Mouse (Mus musculus): ENCODE measurements at regions not wholly inside any gene's neighbourhood (a gene's known extent, or its start where the extent isn't known, plus 50 kb on each side); places are given as distances from the start of the nearest gene placed in this dataset.
A peak's percentile ranks its signal among the peaks of the same experiment; 100 is the strongest.

DNA sequence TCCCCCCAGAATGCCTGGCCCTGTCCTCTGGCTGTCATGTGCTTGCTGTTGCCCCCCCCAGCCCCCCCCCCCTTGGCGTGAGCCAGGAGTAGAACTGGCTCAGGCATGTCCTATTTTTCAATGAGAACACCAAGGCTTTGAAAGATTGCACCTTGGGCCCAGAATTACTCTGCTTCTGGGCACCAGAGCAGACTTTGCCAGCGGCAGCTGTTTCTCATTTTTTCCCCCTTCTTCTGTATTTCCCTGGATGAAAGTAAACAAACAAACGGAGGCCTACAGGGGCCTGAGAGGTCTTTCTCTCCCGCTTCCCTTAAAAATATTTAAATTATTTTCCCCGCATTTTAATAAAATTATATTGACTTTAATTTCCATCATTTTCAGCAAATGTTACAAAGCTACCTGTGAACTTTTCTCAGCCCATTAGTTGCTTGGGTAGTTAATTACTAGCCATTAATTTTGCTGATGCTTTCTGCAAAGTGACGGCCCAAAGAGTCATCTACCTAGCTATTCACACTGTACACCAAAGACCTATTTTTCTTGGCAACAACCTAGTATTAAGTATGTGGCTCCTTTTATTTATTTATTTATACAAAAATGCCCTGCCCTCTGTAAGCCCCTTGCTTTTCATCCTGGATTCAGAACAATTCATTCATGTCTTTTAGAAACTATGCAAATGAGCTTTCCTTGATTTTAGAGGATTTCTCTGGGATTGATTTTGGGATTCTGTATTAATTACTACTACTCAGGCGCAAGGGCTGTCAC is 496.2 kb upstream of the Fam160b2 start:
- peak; percentile 56 for DNase-seq

- peak; percentile 95 for DNase-seq
These were observed 493.1 kb upstream of the Fam160b2 start for GRCm38 (mm10) chr14:71092626-71093326.

DNA sequence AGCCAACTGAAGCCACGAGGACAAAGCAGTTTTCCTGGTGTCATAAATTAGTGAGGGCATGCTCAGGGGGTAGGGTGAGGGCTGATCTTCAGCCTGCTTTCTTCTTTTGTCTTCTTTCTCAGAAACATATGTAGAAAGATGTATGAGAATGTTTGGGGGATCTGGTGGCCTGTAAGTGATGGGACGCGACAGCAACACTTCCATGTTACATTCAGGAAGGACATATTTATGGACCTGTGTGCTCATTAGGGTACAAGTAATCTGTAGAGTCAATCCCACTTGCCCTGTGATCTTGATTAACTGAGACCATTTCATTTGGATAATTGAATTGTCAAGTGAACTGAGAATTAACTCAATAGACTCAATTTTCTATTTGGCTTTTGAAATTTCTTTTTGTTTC is 486.1 kb upstream of the Fam160b2 start:
- DNase-seq, result peak; percentile 27

DNA sequence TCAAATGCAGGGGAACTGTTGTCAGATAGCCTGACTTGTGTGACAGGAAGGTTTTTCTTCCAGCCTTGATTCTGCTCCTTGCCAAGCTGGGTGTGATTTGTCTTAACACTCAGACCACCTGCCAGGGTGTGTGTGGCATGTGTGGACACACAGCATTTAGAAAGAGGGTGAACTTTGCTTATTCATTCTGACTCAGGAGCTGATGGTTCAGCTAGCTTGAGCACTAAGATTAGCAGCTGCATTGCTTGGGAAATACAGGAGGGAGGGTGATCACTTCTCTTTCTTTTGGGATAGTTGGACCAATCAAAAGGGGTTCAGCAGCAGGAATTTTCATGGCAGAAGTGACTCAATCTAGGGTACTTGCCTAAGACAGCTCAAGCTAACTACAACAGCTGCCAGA is 482.7 kb upstream of the Fam160b2 start:
- peak; percentile 61 for DNase-seq

DNA sequence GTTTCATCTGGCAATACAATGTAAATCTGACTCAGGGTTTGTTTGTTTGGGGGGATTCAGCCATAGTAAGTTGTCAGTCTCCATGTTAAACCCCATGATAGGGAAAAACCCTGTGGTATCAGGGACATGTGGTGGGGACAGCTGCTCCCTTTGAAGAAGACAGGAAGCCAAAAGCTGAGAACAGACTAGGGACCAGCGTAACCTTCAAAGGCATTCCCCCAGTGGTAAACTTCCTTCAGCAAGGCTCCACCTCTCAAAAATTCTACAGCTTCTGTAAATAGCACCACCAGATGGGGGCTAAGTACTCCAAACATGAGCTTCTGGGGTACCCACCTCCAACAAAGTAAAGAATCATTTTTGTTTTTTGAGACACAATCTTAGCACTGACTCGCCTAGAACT is 476.0 kb upstream of the Fam160b2 start:
- DNase-seq, result peak; percentile 24

DNA sequence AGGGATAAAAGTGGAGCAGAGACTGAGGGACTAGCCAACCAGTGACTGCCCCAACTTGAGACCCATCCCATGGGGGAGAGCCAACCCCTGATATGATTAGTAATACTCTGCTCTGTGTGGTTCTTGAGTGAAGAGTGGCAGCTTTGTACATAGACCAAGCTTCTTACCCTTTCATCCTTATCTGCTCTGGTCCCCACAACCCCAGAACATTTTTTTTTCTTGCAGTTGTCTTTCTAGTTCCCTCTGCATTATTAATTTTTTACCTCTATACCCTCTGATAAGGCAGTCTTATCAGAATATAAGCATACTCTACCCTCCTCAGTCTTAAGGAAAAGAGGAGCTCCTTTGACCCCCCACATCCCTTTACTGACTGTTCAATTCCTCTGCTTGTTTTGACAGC is 474.4 kb upstream of the Fam160b2 start:
- no peak for DNase-seq

GRCm38 (mm10) chr14:71065669-71066068 is 466.0 kb upstream of the Fam160b2 start:
- peak; percentile 4 for DNase-seq

GRCm38 (mm10) chr14:71056601-71057000 is 457.0 kb upstream of the Fam160b2 start:
- peak; percentile 11 for DNase-seq

DNA sequence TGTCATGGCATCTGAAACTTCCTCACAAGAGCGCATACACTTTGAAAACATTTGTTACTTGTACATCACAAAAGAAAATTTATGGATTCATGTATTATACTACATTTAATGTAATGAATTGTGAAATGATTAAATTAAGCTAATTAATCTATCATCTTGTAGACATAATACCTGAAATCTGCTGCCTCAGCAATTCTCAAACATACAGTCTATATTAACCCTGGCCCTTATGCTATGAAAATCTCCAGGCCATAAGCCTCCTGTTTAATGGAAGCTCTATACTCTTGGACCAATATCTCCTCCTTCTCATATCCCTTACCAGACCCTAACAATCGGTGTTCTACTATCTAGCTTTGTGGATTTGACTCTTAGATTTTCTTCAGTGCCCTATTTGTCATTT is 455.8 kb upstream of the Fam160b2 start:
- peak; percentile 14 for DNase-seq

DNA sequence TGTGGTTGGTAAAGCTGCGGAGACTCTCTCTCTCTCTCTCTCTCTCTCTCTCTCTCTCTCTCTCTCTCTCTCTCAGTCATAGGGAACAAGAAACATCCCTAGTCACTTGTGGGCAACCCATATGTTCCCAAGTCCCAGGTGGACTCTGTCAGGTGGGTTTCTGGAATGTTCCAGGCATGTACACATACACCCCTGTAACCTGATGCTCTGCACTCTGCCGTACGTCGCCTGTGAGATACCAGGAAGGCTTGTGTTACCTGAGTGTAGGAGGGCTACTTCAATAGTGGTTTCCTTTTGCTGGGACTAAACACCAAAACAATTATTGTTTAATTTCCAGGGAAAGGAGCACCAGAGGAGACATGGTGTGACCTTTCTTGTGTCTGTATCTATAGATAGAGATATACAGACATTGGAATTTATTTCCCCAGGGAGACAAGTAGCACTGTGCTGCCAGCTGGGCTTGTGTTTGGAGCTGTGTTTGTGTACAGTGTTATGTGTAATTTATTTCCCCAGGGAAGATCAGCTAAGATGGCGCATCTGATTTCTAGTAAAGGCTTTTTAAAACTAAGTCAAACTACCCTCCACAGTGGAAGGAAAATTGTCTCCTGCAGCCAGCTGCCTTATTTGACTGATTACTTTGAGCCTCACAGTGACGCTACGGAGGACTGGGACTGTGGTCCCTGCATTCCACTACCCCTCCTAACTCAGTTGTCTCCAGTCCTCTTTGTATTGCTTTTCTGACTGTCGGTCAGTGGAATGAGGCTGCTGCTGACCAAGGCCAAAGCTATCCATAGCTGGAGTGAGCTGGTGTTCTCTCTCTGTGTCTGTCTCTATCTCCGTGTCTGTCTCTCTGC is 454.4 kb upstream of the Fam160b2 start:
- DNase-seq, result peak; percentile 58

- DNase-seq, result peak; percentile 66
These were observed 447.5 kb upstream of the Fam160b2 start for GRCm38 (mm10) chr14:71047096-71047495.

- DNase-seq, result peak; percentile 55
These were observed 444.5 kb upstream of the Fam160b2 start for GRCm38 (mm10) chr14:71043879-71044770.

- peak; percentile 29 for DNase-seq
These were observed 437.0 kb upstream of the Fam160b2 start for GRCm38 (mm10) chr14:71036620-71037019.

DNA sequence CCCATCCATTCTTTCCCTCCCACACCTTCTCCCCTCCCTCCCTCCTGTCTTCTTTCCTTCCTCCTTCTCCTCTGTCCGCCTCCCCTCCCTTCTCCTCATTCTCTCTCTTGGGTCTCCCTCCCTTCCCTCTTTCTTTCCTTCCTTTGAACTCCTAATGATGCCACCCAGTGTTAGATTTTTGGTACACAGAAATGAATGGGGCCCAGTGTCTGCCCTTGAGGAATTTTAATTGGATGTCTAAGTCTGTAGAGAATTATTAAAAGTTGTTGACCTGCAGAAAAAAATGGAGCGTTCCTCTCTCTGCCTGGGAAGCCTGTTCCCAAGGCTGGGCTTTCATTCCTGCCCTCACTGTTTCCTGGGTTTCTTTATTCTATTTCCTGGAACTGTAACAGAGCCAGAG is 434.0 kb upstream of the Fam160b2 start:
- DNase-seq, result peak; percentile 59

GRCm38 (mm10) chr14:71030164-71030880 is 430.7 kb upstream of the Fam160b2 start:
- DNase-seq, result peak; percentile 74
